16 mouse cellular contexts compared by ENCODE assay signal in genomic region chr10:8778845-8779244, GRCm38 (mm10).
A peak's percentile ranks its signal among the peaks of the same experiment; 100 is the strongest.
DNase-seq lines count a peak whose midpoint lies in the region; ATAC-seq and TF ChIP-seq lines count a peak whose summit lies in the region.
"Had no signal": no experiment of that assay in that cellular context is flagged by ENCODE, and none has a peak within 500 bp of the region (broad histone marks: within the 10 kb centered on the region; RNA-seq: fewer than 3 reads in every experiment).

No protein-coding gene starts in this region.

- WGBS in intestine, postnatal 0 days = 93% methylated on average over 7 of the region's 7 CpGs
- 87% methylated on average over 7 of the region's 7 CpGs for WGBS in intestine, embryonic 16.5 days
- 88% methylated on average over 7 of the region's 7 CpGs for WGBS in midbrain, postnatal 0 days
- 93% methylated on average over 7 of the region's 7 CpGs for WGBS in midbrain, embryonic 13.5 days

- H3K9ac ChIP-seq in intestine, postnatal 0 days (ENCODE audit: low read depth, low read length) = no peak overlapping the region
- no peak overlapping the region for H3K9ac ChIP-seq in intestine, embryonic 16.5 days (ENCODE audit: low read depth, low read length)
- H3K9ac ChIP-seq in midbrain, postnatal 0 days (replicated peaks; ENCODE audit: low read length, poor library complexity, severe bottlenecking) = no peak overlapping the region
- no peak overlapping the region for H3K9ac ChIP-seq in midbrain, embryonic 13.5 days (replicated peaks)
- H3K9ac ChIP-seq: heart, embryonic 15.5 days; kidney, embryonic 15.5 days; lung, embryonic 15.5 days had no signal

- DNase-seq in midbrain, postnatal 0 days (ENCODE audit: low spot score) = no peak
- peak; percentile 72 for DNase-seq in ZHBTc4 (ENCODE audit: low read depth, low spot score)
- DNase-seq in T-cell, adult 2 months (ENCODE audit: low spot score) = no peak
- DNase-seq: adrenal gland, postnatal 10 days; cerebellum, postnatal 14 days; left cerebral cortex, postnatal 4 days; right cerebral cortex, postnatal 14 days had no signal

- peaks cover 29% of the 10 kb centered on the region; the same call in 1 of the 2 replicates for H3K36me3 ChIP-seq in intestine, postnatal 0 days (ENCODE audit: control insufficient read depth, insufficient read depth)
- H3K36me3 ChIP-seq in intestine, embryonic 16.5 days (ENCODE audit: control insufficient read depth, insufficient read depth, low read length) = peaks cover 2% of the 10 kb centered on the region
- no peaks in the 10 kb centered on the region for H3K36me3 ChIP-seq in midbrain, postnatal 0 days (ENCODE audit: insufficient read depth, low read length)
- H3K36me3 ChIP-seq in midbrain, embryonic 13.5 days = no peaks in the 10 kb centered on the region; the same call in 1 of the 2 replicates

- H3K4me3 ChIP-seq in intestine, postnatal 0 days (ENCODE audit: low read depth, low read length) = no peak overlapping the region
- no peak overlapping the region for H3K4me3 ChIP-seq in intestine, embryonic 16.5 days (ENCODE audit: low read length)
- no peak overlapping the region for H3K4me3 ChIP-seq in midbrain, postnatal 0 days (ENCODE audit: low read depth, low read length)
- no peak overlapping the region for H3K4me3 ChIP-seq in midbrain, embryonic 13.5 days (replicated peaks)
- H3K4me3 ChIP-seq: heart, embryonic 15.5 days; kidney, embryonic 15.5 days; lung, embryonic 15.5 days had no signal

- ATAC-seq in intestine, postnatal 0 days = no peak
- no peak for ATAC-seq in intestine, embryonic 16.5 days
- no peak for ATAC-seq in midbrain, postnatal 0 days (ENCODE audit: low FRiP score)
- no peak for ATAC-seq in midbrain, embryonic 13.5 days
- no peak for ATAC-seq in erythroblast, adult 5-6 weeks (replicated peaks; ENCODE audit: low FRiP score, poor library complexity, severe bottlenecking)
- ATAC-seq: hindbrain, embryonic 16.5 days had no signal

- no peaks in the 10 kb centered on the region for H3K4me1 ChIP-seq in intestine, postnatal 0 days (replicated peaks; ENCODE audit: control insufficient read depth, insufficient read depth, low read length)
- H3K4me1 ChIP-seq in intestine, embryonic 16.5 days (ENCODE audit: control insufficient read depth, insufficient read depth, low read length) = no peaks in the 10 kb centered on the region
- no peaks in the 10 kb centered on the region for H3K4me1 ChIP-seq in midbrain, postnatal 0 days (ENCODE audit: insufficient read depth, low read length)
- H3K4me1 ChIP-seq in midbrain, embryonic 13.5 days (replicated peaks) = 0 out of 2 replicates have a peak, but pooled peaks cover 4% of the 10 kb centered on the region
- H3K4me1 ChIP-seq: lung, embryonic 15.5 days had no signal

- no peaks in the 10 kb centered on the region; the same call in 1 of the 2 replicates for H3K9me3 ChIP-seq in intestine, postnatal 0 days (ENCODE audit: control insufficient read depth)
- no peaks in the 10 kb centered on the region for H3K9me3 ChIP-seq in intestine, embryonic 16.5 days (ENCODE audit: control insufficient read depth, low read length)
- H3K9me3 ChIP-seq in midbrain, postnatal 0 days (ENCODE audit: low read length) = no peaks in the 10 kb centered on the region
- H3K9me3 ChIP-seq in midbrain, embryonic 13.5 days = peaks cover 6% of the 10 kb centered on the region
- H3K9me3 ChIP-seq: heart, embryonic 15.5 days; kidney, embryonic 15.5 days; lung, embryonic 15.5 days had no signal

- no peak overlapping the region for H3K27ac ChIP-seq in intestine, postnatal 0 days (ENCODE audit: low read depth, low read length)
- no peak overlapping the region for H3K27ac ChIP-seq in intestine, embryonic 16.5 days (ENCODE audit: low read length)
- no peak overlapping the region for H3K27ac ChIP-seq in midbrain, postnatal 0 days (ENCODE audit: low read depth, low read length)
- no peak overlapping the region for H3K27ac ChIP-seq in midbrain, embryonic 13.5 days
- H3K27ac ChIP-seq: heart, embryonic 15.5 days; kidney, embryonic 15.5 days; lung, embryonic 15.5 days had no signal

- no peaks in the 10 kb centered on the region for H3K27me3 ChIP-seq in intestine, postnatal 0 days (replicated peaks; ENCODE audit: control insufficient read depth, insufficient read depth, low read length)
- H3K27me3 ChIP-seq in intestine, embryonic 16.5 days (replicated peaks; ENCODE audit: control insufficient read depth, insufficient read depth, low read length) = no peaks in the 10 kb centered on the region
- no peaks in the 10 kb centered on the region for H3K27me3 ChIP-seq in midbrain, postnatal 0 days (ENCODE audit: insufficient read depth, low read length)
- no peaks in the 10 kb centered on the region for H3K27me3 ChIP-seq in midbrain, embryonic 13.5 days
- H3K27me3 ChIP-seq: heart, embryonic 15.5 days; kidney, embryonic 15.5 days; lung, embryonic 15.5 days had no signal

- no peak overlapping the region for H3K4me2 ChIP-seq in intestine, postnatal 0 days (replicated peaks; ENCODE audit: low read depth)
- no peak overlapping the region for H3K4me2 ChIP-seq in intestine, embryonic 16.5 days (ENCODE audit: low read depth, low read length)
- no peak overlapping the region for H3K4me2 ChIP-seq in midbrain, postnatal 0 days (ENCODE audit: low read depth, low read length, poor library complexity, severe bottlenecking)
- no peak overlapping the region for H3K4me2 ChIP-seq in midbrain, embryonic 13.5 days (replicated peaks)
- H3K4me2 ChIP-seq: heart, embryonic 15.5 days; kidney, embryonic 15.5 days; lung, embryonic 15.5 days; midbrain, embryonic 11.5 days had no signal

- TF ChIP-seq CTCF in intestine, postnatal 0 days (IDR thresholded peaks at IDR 0.05; ENCODE audit: low read depth) = peak; percentile 48
- peak; percentile 34; the same call in 1 of the 2 replicates for TF ChIP-seq CTCF in midbrain, postnatal 0 days (IDR thresholded peaks at IDR 0.05)
